Mouse (Mus musculus) thymus, postnatal 4 days (tissue): ENCODE measurements around the gene Hoxa3.
A peak's percentile ranks its signal among the peaks of the same experiment; 100 is the strongest.

Source experiments
- DNase-seq: peaks from one replicate; pipeline ENCODE4 v3.0.0; 2021

Hoxa3 gene

GRCm38 (mm10) chr6:52231885-52232567, 18.9 kb upstream of the Hoxa3 start:
- peak; percentile 21 for DNase-seq

GRCm38 (mm10) chr6:52230516-52231165, 17.5 kb upstream of the Hoxa3 start, which contains the start of gene Hoxa9:
Gene Hoxa9, minus strand, starts transcription at chr6:52231089.
- DNase-seq = peak; percentile 20

GRCm38 (mm10) chr6:52229558-52230416, 16.7 kb upstream of the Hoxa3 start:
- DNase-seq = peak; percentile 33

GRCm38 (mm10) chr6:52228475-52229465, 15.6 kb upstream of the Hoxa3 start:
- DNase-seq = peak; percentile 50

- DNase-seq = no peak
Measured at GRCm38 (mm10) chr6:52227470-52228222, 14.5 kb upstream of the Hoxa3 start.

- no peak for DNase-seq
Measured at GRCm38 (mm10) chr6:52226569-52227257, 13.6 kb upstream of the Hoxa3 start.

GRCm38 (mm10) chr6:52225612-52226568, 12.8 kb upstream of the Hoxa3 start:
- DNase-seq = peak; percentile 32

GRCm38 (mm10) chr6:52224895-52225611, 11.9 kb upstream of the Hoxa3 start:
- peak; percentile 7 for DNase-seq

GRCm38 (mm10) chr6:52223939-52224760, 11.0 kb upstream of the Hoxa3 start:
- peak; percentile 6 for DNase-seq

- no peak for DNase-seq
Measured at GRCm38 (mm10) chr6:52222729-52223128, 9.6 kb upstream of the Hoxa3 start.

- no peak for DNase-seq
Measured at GRCm38 (mm10) chr6:52221993-52222685, 9.0 kb upstream of the Hoxa3 start.

GRCm38 (mm10) chr6:52221337-52221992, 8.3 kb upstream of the Hoxa3 start, which contains the start of gene Hoxa7:
Gene Hoxa7, minus strand, starts transcription at chr6:52221854.
- DNase-seq = peak; percentile 88

- DNase-seq = no peak
Measured at GRCm38 (mm10) chr6:52220865-52221310, 7.8 kb upstream of the Hoxa3 start.

- DNase-seq = no peak
Measured at GRCm38 (mm10) chr6:52220003-52220864, 7.1 kb upstream of the Hoxa3 start.

GRCm38 (mm10) chr6:52219234-52219942, 6.3 kb upstream of the Hoxa3 start:
- no peak for DNase-seq
